Mouse (Mus musculus): ENCODE measurements around the gene Rhoh. TPM values are rescaled to one million over a fixed set of nuclear protein-coding genes. Genes with fewer than 3 reads are reported as not detected.

Rhoh gene
- polyA plus RNA-seq, 1 experiment from 2014 or later, result 0.74 TPM

DNA sequence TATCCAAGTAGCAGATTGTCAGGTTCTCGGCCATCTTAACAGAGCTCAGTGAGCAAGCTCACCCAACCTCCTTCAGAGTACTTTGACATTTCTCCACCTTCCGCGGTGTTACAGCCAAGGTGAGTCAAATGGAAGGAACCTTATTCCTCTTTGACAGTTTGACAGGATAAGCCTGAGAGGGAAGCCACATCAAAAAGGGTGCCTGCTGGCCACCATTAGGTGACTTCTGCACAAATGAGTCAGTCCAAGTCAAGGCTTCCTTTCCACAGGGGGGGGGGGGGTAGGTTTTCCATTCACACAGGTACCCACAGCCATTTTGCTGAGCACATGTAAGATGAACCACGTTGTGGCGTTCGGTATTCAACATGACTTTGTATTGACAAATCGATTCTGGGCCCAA, 53.3 kb downstream of the Rhoh start:
- WGBS, result 80% methylated on average over 7 of the region's 7 CpGs
- Histone ChIP-seq H3K36me3 (ENCODE audit: control insufficient read depth, insufficient read depth, low read length) (no peaks in the 10 kb centered on the region), H3K9ac (ENCODE audit: low read length) (no peak overlapping the region), H3K4me1 (ENCODE audit: control insufficient read depth in 2 of 2, insufficient read depth in 2 of 2, low read length in 2 of 2) (no peaks in the 10 kb centered on the region), H3K27me3 (ENCODE audit: control insufficient read depth, insufficient read depth, low read length) (no peaks in the 10 kb centered on the region), H3K4me3 (ENCODE audit: control insufficient read depth in 1 of 2, insufficient read depth in 1 of 2, low read depth in 1 of 2, low read length in 2 of 2) (no peak overlapping the region), H3K4me2 (ENCODE audit: low read length) (no peak overlapping the region), H3K9me3 (ENCODE audit: control insufficient read depth, low read length) (no peaks in the 10 kb centered on the region), H3K27ac (replicated peaks in 1 of 2; ENCODE audit: control insufficient read depth in 1 of 2, insufficient read depth in 1 of 2, low read depth in 2 of 2, low read length in 2 of 2) (no peak overlapping the region)
- ATAC-seq (ENCODE audit: insufficient number of reproducible peaks, insufficient read depth, low FRiP score, low read depth), result no peak

DNA sequence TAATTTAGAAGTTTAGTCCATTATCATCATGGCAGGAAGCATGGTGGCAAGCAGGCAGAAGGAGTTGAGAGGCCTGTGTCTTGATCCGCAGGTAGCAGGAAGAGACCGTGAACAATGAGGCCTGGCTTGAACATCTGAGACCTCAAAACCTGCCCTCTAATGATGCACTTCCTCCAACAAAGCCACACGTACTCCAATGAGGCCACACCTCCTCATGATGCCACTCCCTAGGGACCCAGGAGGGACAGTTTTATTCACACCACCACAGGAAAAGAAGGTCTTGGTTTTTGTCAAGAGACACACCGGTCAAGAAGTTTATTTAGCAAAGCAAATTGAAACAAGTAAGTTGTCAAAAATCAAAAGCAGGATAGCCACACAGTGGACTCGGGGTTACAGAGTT, 55.9 kb downstream of the Rhoh start:
- H3K4me2 ChIP-seq (ENCODE audit: low read length), result no peak overlapping the region
- H3K4me3 ChIP-seq (ENCODE audit: control insufficient read depth in 1 of 2, insufficient read depth in 1 of 2, low read depth in 1 of 2, low read length in 2 of 2), result no peak overlapping the region
- H3K27me3 ChIP-seq (ENCODE audit: control insufficient read depth, insufficient read depth, low read length), result no peaks in the 10 kb centered on the region
- ATAC-seq (ENCODE audit: insufficient number of reproducible peaks, insufficient read depth, low FRiP score, low read depth), result no peak
- no peaks in the 10 kb centered on the region for H3K36me3 ChIP-seq (ENCODE audit: control insufficient read depth, insufficient read depth, low read length)
- H3K9ac ChIP-seq (ENCODE audit: low read length), result no peak overlapping the region
- no peaks in the 10 kb centered on the region for H3K4me1 ChIP-seq (ENCODE audit: control insufficient read depth in 2 of 2, insufficient read depth in 2 of 2, low read length in 2 of 2)
- WGBS, result 89% methylated on average over 5 of the region's 5 CpGs
- H3K27ac ChIP-seq (replicated peaks in 1 of 2; ENCODE audit: control insufficient read depth in 1 of 2, insufficient read depth in 1 of 2, low read depth in 2 of 2, low read length in 2 of 2), result no peak overlapping the region
- H3K9me3 ChIP-seq (ENCODE audit: control insufficient read depth, low read length), result no peaks in the 10 kb centered on the region

DNA sequence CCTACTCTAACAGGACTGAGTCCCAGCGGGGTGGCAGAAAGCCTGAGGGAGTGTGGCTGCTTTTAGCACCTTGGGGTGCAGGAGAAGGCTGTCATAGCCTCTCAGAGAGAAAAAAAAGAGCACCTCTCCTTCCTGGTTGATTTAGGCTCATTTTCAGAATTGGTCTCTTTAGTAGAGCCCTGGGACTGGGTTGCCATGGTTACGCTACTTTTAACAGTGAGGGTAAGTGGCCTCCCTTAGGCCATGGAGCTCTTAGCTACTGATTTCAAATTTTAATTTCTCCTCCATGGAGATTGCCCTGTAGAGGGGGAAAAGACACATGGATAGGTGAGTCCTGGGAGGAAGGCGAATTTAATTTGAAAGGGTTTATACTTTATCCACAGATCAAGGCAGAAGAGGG, 57.6 kb downstream of the Rhoh start:
- H3K4me3 ChIP-seq (ENCODE audit: control insufficient read depth in 1 of 2, insufficient read depth in 1 of 2, low read depth in 1 of 2, low read length in 2 of 2), result no peak overlapping the region
- H3K27ac ChIP-seq (replicated peaks in 1 of 2; ENCODE audit: control insufficient read depth in 1 of 2, insufficient read depth in 1 of 2, low read depth in 2 of 2, low read length in 2 of 2), result no peak overlapping the region
- H3K36me3 ChIP-seq (ENCODE audit: control insufficient read depth, insufficient read depth, low read length), result no peaks in the 10 kb centered on the region
- WGBS, result 76% methylated on average over 3 of the region's 3 CpGs
- H3K9me3 ChIP-seq (ENCODE audit: control insufficient read depth, low read length), result no peaks in the 10 kb centered on the region
- no peaks in the 10 kb centered on the region for H3K4me1 ChIP-seq (ENCODE audit: control insufficient read depth in 2 of 2, insufficient read depth in 2 of 2, low read length in 2 of 2)
- no peak overlapping the region for H3K9ac ChIP-seq (ENCODE audit: low read length)
- ATAC-seq (ENCODE audit: insufficient number of reproducible peaks, insufficient read depth, low FRiP score, low read depth), result no peak
- H3K27me3 ChIP-seq (ENCODE audit: control insufficient read depth, insufficient read depth, low read length), result no peaks in the 10 kb centered on the region
- H3K4me2 ChIP-seq (ENCODE audit: low read length), result no peak overlapping the region

DNA sequence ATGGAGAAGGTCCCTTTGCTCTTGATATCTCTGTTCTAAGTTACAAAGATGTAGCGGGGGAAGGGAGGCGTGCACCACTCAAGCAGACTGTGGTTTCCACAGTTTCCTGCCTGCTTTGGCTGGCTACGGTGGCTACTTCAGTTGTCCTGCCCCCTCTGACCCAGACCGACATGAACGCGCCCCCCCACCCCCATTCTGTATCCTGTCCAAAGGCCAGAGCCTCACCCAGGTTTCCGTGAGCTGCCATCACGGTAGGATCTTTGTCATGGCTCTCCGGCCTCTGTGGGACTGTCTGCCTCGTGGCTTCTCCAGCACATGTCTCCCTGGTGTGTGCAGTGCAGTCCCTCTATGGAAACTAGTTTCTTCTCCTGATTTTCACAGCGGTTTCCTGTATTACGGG, 58.3 kb downstream of the Rhoh start:
- no peaks in the 10 kb centered on the region for H3K36me3 ChIP-seq (ENCODE audit: control insufficient read depth, insufficient read depth, low read length)
- no peaks in the 10 kb centered on the region for H3K27me3 ChIP-seq (ENCODE audit: control insufficient read depth, insufficient read depth, low read length)
- no peak overlapping the region for H3K4me2 ChIP-seq (ENCODE audit: low read length)
- no peak overlapping the region for H3K9ac ChIP-seq (ENCODE audit: low read length)
- H3K27ac ChIP-seq (replicated peaks in 1 of 2; ENCODE audit: control insufficient read depth in 1 of 2, insufficient read depth in 1 of 2, low read depth in 2 of 2, low read length in 2 of 2), result no peak overlapping the region
- no peak overlapping the region for H3K4me3 ChIP-seq (ENCODE audit: control insufficient read depth in 1 of 2, insufficient read depth in 1 of 2, low read depth in 1 of 2, low read length in 2 of 2)
- no peak for ATAC-seq (ENCODE audit: insufficient number of reproducible peaks, insufficient read depth, low FRiP score, low read depth)
- H3K9me3 ChIP-seq (ENCODE audit: control insufficient read depth, low read length), result no peaks in the 10 kb centered on the region
- WGBS, result 66% methylated on average over 12 of the region's 12 CpGs
- no peaks in the 10 kb centered on the region for H3K4me1 ChIP-seq (ENCODE audit: control insufficient read depth in 2 of 2, insufficient read depth in 2 of 2, low read length in 2 of 2)

DNA sequence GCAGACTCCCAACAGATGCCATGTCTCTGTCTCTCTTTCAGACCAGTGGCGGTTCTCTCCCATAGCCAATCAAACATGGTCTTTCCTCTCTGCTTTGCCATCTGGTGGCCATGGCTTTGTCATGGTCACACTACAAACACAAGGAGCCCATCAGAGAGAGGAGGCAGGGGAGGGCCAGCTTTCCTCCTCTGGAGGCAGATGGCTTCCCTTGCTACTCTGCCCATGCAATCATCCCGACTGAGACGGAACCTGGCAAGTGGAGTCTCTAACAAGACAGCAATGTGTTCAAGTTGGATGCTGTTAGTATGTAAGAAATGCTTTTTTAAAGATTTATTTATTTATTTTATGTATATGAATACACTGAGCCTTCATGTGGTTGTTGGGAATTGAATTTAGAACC, 58.9 kb downstream of the Rhoh start:
- 97% methylated on average over 3 of the region's 3 CpGs for WGBS

DNA sequence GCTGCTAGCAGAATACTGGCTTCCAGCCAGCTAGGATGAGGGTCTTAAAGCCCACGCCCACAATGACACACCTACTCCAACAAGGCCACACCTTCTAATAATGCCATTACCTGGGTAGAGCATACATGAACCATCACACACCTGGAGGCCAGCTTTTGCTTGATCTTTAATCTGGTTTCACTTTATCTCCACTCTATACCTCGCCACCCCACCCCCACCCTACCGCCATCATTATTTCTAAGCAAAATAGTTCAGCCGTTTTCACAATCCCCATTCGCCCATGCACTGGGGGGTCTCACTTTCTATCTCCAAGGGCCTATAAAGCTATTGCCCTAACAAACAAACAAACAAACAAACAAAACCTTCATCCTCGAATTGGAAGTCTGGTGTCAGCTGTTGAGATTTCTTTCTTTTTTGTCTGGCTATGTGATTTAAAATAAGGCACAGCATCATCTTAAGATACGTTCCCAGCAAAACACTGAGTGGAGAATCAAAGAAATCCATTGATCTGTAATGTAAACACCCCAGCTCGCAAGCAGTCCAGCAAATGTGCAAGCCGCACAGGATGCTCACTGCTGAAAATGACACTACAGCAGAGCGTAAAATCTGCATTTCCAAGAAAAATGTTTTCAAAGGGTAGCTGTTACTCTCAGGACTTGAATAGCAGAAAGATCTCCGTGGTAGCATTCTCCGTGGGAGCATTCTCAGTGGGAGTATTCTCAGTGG, 59.9 kb downstream of the Rhoh start:
- H3K9me3 ChIP-seq (ENCODE audit: control insufficient read depth, low read length), result no peaks in the 10 kb centered on the region
- ATAC-seq (ENCODE audit: insufficient number of reproducible peaks, insufficient read depth, low FRiP score, low read depth), result no peak
- 85% methylated on average over 12 of the region's 12 CpGs for WGBS

More for the DNA sequence above, 58.9 kb downstream of the Rhoh start:
- Histone ChIP-seq H3K4me1 (ENCODE audit: control insufficient read depth in 2 of 2, insufficient read depth in 2 of 2, low read length in 2 of 2) (no peaks in the 10 kb centered on the region), H3K27me3 (ENCODE audit: control insufficient read depth, insufficient read depth, low read length) (no peaks in the 10 kb centered on the region), H3K9me3 (ENCODE audit: control insufficient read depth, low read length) (no peaks in the 10 kb centered on the region), H3K4me2 (ENCODE audit: low read length) (no peak overlapping the region), H3K36me3 (ENCODE audit: control insufficient read depth, insufficient read depth, low read length) (no peaks in the 10 kb centered on the region), H3K27ac (replicated peaks in 1 of 2; ENCODE audit: control insufficient read depth in 1 of 2, insufficient read depth in 1 of 2, low read depth in 2 of 2, low read length in 2 of 2) (no peak overlapping the region), H3K9ac (ENCODE audit: low read length) (no peak overlapping the region), H3K4me3 (ENCODE audit: control insufficient read depth in 1 of 2, insufficient read depth in 1 of 2, low read depth in 1 of 2, low read length in 2 of 2) (no peak overlapping the region)
- ATAC-seq (ENCODE audit: insufficient number of reproducible peaks, insufficient read depth, low FRiP score, low read depth), result no peak

DNA sequence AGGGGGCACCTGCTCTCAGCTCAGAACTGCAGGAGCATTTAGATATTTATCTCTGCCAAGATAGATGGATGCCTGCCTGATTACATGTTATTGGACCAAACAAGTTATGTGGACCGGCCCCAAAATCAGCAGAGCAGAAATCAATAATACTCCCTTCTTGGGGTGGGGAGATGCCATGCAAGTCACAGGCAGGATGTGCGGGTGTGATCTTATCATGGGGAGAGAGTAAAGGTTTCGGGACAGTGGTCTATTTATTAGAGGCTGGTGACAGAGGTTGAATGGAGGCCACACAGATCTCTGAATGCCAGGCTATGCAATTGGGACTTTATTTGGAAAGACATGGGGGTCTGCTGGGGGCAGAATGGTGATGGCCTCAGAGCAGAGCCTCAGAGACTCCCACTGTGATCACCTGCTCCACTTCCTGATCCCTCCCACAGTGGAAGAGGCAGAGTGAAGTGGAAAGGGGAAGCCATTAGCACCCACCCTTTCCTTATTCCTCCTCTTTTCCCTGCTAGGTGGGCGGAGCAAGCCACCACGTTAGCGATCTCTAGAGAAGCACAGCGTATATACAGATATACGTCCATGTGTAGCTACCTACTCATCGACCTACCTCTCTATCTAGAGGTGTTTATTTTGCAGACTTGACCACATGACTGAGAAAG, 60.6 kb downstream of the Rhoh start:
- no peak for ATAC-seq (ENCODE audit: insufficient number of reproducible peaks, insufficient read depth, low FRiP score, low read depth)
- Histone ChIP-seq H3K4me2 (ENCODE audit: low read length) (no peak overlapping the region), H3K9me3 (ENCODE audit: control insufficient read depth, low read length) (no peaks in the 10 kb centered on the region), H3K27me3 (ENCODE audit: control insufficient read depth, insufficient read depth, low read length) (no peaks in the 10 kb centered on the region), H3K36me3 (ENCODE audit: control insufficient read depth, insufficient read depth, low read length) (no peaks in the 10 kb centered on the region), H3K9ac (ENCODE audit: low read length) (no peak overlapping the region), H3K4me1 (ENCODE audit: control insufficient read depth in 2 of 2, insufficient read depth in 2 of 2, low read length in 2 of 2) (no peaks in the 10 kb centered on the region), H3K27ac (replicated peaks in 1 of 2; ENCODE audit: control insufficient read depth in 1 of 2, insufficient read depth in 1 of 2, low read depth in 2 of 2, low read length in 2 of 2) (no peak overlapping the region), H3K4me3 (ENCODE audit: control insufficient read depth in 1 of 2, insufficient read depth in 1 of 2, low read depth in 1 of 2, low read length in 2 of 2) (no peak overlapping the region)
- WGBS, result 77% methylated on average over 9 of the region's 9 CpGs

More for the DNA sequence above, 59.9 kb downstream of the Rhoh start:
- Histone ChIP-seq H3K9ac (ENCODE audit: low read length) (no peak overlapping the region), H3K36me3 (ENCODE audit: control insufficient read depth, insufficient read depth, low read length) (no peaks in the 10 kb centered on the region), H3K4me2 (ENCODE audit: low read length) (no peak overlapping the region), H3K27me3 (ENCODE audit: control insufficient read depth, insufficient read depth, low read length) (no peaks in the 10 kb centered on the region), H3K27ac (replicated peaks in 1 of 2; ENCODE audit: control insufficient read depth in 1 of 2, insufficient read depth in 1 of 2, low read depth in 2 of 2, low read length in 2 of 2) (no peak overlapping the region), H3K4me3 (ENCODE audit: control insufficient read depth in 1 of 2, insufficient read depth in 1 of 2, low read depth in 1 of 2, low read length in 2 of 2) (no peak overlapping the region), H3K4me1 (ENCODE audit: control insufficient read depth in 2 of 2, insufficient read depth in 2 of 2, low read length in 2 of 2) (no peaks in the 10 kb centered on the region)

DNA sequence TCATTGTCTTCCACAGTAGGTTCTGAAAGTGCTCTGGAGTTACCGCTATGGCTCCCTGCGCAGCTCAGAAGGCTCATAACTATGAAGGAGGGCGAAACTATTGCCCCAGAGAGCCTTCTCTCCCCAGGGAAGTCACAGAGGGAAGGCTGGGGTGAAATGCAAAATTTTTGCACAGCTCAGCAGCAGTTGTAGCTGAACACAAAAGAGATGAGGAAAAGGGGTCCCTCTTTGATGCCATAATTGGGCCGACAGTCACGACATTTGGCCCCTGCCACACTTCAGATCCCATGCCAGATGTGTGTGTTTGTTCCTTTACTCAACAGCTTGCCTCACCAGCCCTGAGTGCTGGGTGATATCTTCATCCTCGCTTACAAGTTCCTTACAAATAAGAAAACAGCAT, 65.7 kb downstream of the Rhoh start:
- no peaks in the 10 kb centered on the region for H3K36me3 ChIP-seq (ENCODE audit: control insufficient read depth, insufficient read depth, low read length)
- no peak overlapping the region for H3K4me2 ChIP-seq (ENCODE audit: low read length)
- H3K9me3 ChIP-seq (ENCODE audit: control insufficient read depth, low read length), result no peaks in the 10 kb centered on the region
- no peak for ATAC-seq (ENCODE audit: insufficient number of reproducible peaks, insufficient read depth, low FRiP score, low read depth)
- H3K27me3 ChIP-seq (ENCODE audit: control insufficient read depth, insufficient read depth, low read length), result no peaks in the 10 kb centered on the region
- no peak overlapping the region for H3K27ac ChIP-seq (replicated peaks in 1 of 2; ENCODE audit: control insufficient read depth in 1 of 2, insufficient read depth in 1 of 2, low read depth in 2 of 2, low read length in 2 of 2)
- 93% methylated on average over 6 of the region's 6 CpGs for WGBS
- no peak overlapping the region for H3K4me3 ChIP-seq (ENCODE audit: control insufficient read depth in 1 of 2, insufficient read depth in 1 of 2, low read depth in 1 of 2, low read length in 2 of 2)
- no peak overlapping the region for H3K9ac ChIP-seq (ENCODE audit: low read length)
- H3K4me1 ChIP-seq (ENCODE audit: control insufficient read depth in 2 of 2, insufficient read depth in 2 of 2, low read length in 2 of 2), result no peaks in the 10 kb centered on the region

All from heart, embryonic 14.5 days (tissue).